Mouse (Mus musculus) olfactory bulb, adult 2 months (tissue): ENCODE results near the gene Ddx23. TPM values are rescaled to one million over a fixed set of nuclear protein-coding genes. Genes with fewer than 3 reads are reported as not detected.

ENCODE experiments used
- H3K27ac ChIP-seq: fragments of 200-500 bp; 2 replicates; pipeline ENCODE4 v1.5.1; 2012; ENCODE audit warnings: low read depth, low read length; ENCODE audit not compliant: insufficient read depth
- H3K4me1 ChIP-seq: fragments of 200-500 bp; 2 replicates; pipeline ENCODE4 v1.6.1; 2012; ENCODE audit warnings: low read length; ENCODE audit not compliant: control insufficient read depth, insufficient read depth
- H3K4me3 ChIP-seq: fragments of 200-500 bp; 2 replicates; pipeline ENCODE4 v1.5.1; 2012; ENCODE audit warnings: mild to moderate bottlenecking, low read depth, low read length, moderate library complexity; ENCODE audit not compliant: insufficient read depth
- CTCF ChIP-seq: fragments of 200-500 bp; IDR thresholded peaks from 2 replicates; pipeline ENCODE4 v1.5.1; 2012; ENCODE audit warnings: low read depth, mild to moderate bottlenecking, low read length, moderate library complexity; ENCODE audit not compliant: insufficient read depth
- POLR2A ChIP-seq: fragments of 200-500 bp; IDR thresholded peaks from 2 replicates; pipeline ENCODE4 v1.6.1; 2012; ENCODE audit warnings: mild to moderate bottlenecking, low read depth, low read length, moderate library complexity; ENCODE audit not compliant: insufficient read depth
- WGBS: fragments of 180-500 bp; shearing (Covaris S2); methylation state at CpG from one replicate; pipeline ENCODE4 v1.1.7; 2018; 5-methylcytosine and 5-hydroxymethylcytosine counted together
- polyA plus RNA-seq: library from polyadenylated mRNA; stranded (reverse); fragments of >200 nt; gene quantifications from 2 replicates; pipeline ENCODE4 v1.2.4, GENCODE M21; 2012; ENCODE audit warnings: low replicate concordance; ENCODE audit not compliant: missing spikeins, insufficient read depth, insufficient read length

Gene Ddx23
- polyA plus RNA-seq, 1 experiment = not detected

- H3K4me1 ChIP-seq = peaks cover 5% of the 10 kb centered on the region
- no peak overlapping the region for H3K27ac ChIP-seq
- no peak for TF ChIP-seq POLR2A
- TF ChIP-seq CTCF = no peak
- WGBS = 44% methylated on average over 7 of the region's 7 CpGs
- no peak overlapping the region for H3K4me3 ChIP-seq
Observed at GRCm38 (mm10) chr15:98691486-98692147, 28.9 kb upstream of the Ddx23 start.

- TF ChIP-seq CTCF = no peak
- no peak for TF ChIP-seq POLR2A
- H3K4me3 ChIP-seq = no peak overlapping the region
- H3K4me1 ChIP-seq = peaks cover 5% of the 10 kb centered on the region
- H3K27ac ChIP-seq = no peak overlapping the region
- 57% methylated on average over 2 of the region's 2 CpGs for WGBS
Observed at GRCm38 (mm10) chr15:98689682-98690081, 27.0 kb upstream of the Ddx23 start.

- H3K4me3 ChIP-seq = no peak overlapping the region
- H3K27ac ChIP-seq = no peak overlapping the region
- no peaks in the 10 kb centered on the region for H3K4me1 ChIP-seq
- WGBS = 69% methylated on average over 3 of the region's 3 CpGs
- no peak for TF ChIP-seq CTCF
- no peak for TF ChIP-seq POLR2A
Observed at GRCm38 (mm10) chr15:98685926-98686325, 23.2 kb upstream of the Ddx23 start.

- Histone ChIP-seq H3K4me1 (no peaks in the 10 kb centered on the region), H3K27ac (no peak overlapping the region), H3K4me3 (no peak overlapping the region)
- no peak for TF ChIP-seq POLR2A
- TF ChIP-seq CTCF = no peak
- 94% methylated on average over 1 of the region's 1 CpGs for WGBS
Observed at GRCm38 (mm10) chr15:98683746-98684145, 21.1 kb upstream of the Ddx23 start.

GRCm38 (mm10) chr15:98683177-98683576, 20.5 kb upstream of the Ddx23 start:
- TF ChIP-seq POLR2A = no peak
- no peak for TF ChIP-seq CTCF
- Histone ChIP-seq H3K27ac (no peak overlapping the region), H3K4me3 (no peak overlapping the region), H3K4me1 (no peaks in the 10 kb centered on the region)
- 77% methylated on average over 10 of the region's 10 CpGs for WGBS

- Histone ChIP-seq H3K4me3 (no peak overlapping the region), H3K4me1 (no peaks in the 10 kb centered on the region), H3K27ac (no peak overlapping the region)
- no peak for TF ChIP-seq POLR2A
- TF ChIP-seq CTCF = no peak
- WGBS = 87% methylated on average over 7 of the region's 7 CpGs
Observed at GRCm38 (mm10) chr15:98681633-98682032, 18.9 kb upstream of the Ddx23 start.

GRCm38 (mm10) chr15:98680660-98681059, 18.0 kb upstream of the Ddx23 start:
- 77% methylated on average over 8 of the region's 8 CpGs for WGBS
- no peak overlapping the region for H3K4me3 ChIP-seq
- H3K4me1 ChIP-seq = peaks cover 8% of the 10 kb centered on the region
- no peak overlapping the region for H3K27ac ChIP-seq
- TF ChIP-seq CTCF (no peak), POLR2A (no peak)

GRCm38 (mm10) chr15:98677977-98678376, 15.3 kb upstream of the Ddx23 start:
- 68% methylated on average over 7 of the region's 7 CpGs for WGBS
- no peak overlapping the region for H3K4me3 ChIP-seq
- TF ChIP-seq POLR2A (no peak), CTCF (no peak)
- H3K27ac ChIP-seq = no peak overlapping the region
- H3K4me1 ChIP-seq = peaks cover 20% of the 10 kb centered on the region

GRCm38 (mm10) chr15:98676940-98677728, 14.4 kb upstream of the Ddx23 start, which contains the start of gene Rnd1:
Gene Rnd1, minus strand, starts transcription at chr15:98677461.
- WGBS = under 1% methylated on average over 37 of the region's 37 CpGs
- peak; percentile 99 for TF ChIP-seq POLR2A
- no peak for TF ChIP-seq CTCF
- Histone ChIP-seq H3K4me3 (peak within 1 kb of the TSS; percentile 51), H3K4me1 (peaks cover 28% of the 10 kb centered on the region), H3K27ac (no peak within 1 kb of the TSS)
